22 mouse cellular contexts compared by ENCODE assay signal in genomic region chr4:136718193-136718986, GRCm38 (mm10).
A peak's percentile ranks its signal among the peaks of the same experiment; 100 is the strongest.
DNase-seq lines count a peak whose midpoint lies in the region; ATAC-seq and TF ChIP-seq lines count a peak whose summit lies in the region.
"Had no signal": no experiment of that assay in that cellular context is flagged by ENCODE, and none has a peak within 500 bp of the region (broad histone marks: within the 10 kb centered on the region; RNA-seq: fewer than 3 reads in every experiment).

No protein-coding gene starts in this region.

- peak; percentile 60 for DNase-seq in adrenal gland, postnatal 14 days
- no peak for DNase-seq in adrenal gland, postnatal 10 days
- DNase-seq in A20 (ENCODE audit: low read depth, low spot score) (peak; percentile 34), R1 (ENCODE audit: low read depth, low spot score) (peak; percentile 31)
- DNase-seq in embryo, embryonic 10 days (ENCODE audit: low spot score) = no peak
- DNase-seq in liver, postnatal 0 days = no peak
- DNase-seq: B cell, adult 2 months; cerebellum, adult 11-12 months; cerebellum, adult 9-10 months; heart, adult 2 months; heart, postnatal 14 days; kidney, adult 18-20 months had no signal

- H3K4me2 ChIP-seq in liver, postnatal 0 days (ENCODE audit: low read depth, low read length) = no peak overlapping the region
- H3K4me2 ChIP-seq: forebrain, embryonic 15.5 days; heart, embryonic 11.5 days; heart, embryonic 15.5 days; hindbrain, embryonic 13.5 days had no signal

- H3K36me3 ChIP-seq in liver, postnatal 0 days (replicated peaks; ENCODE audit: insufficient read depth, low read length) = no peaks in the 10 kb centered on the region
- H3K36me3 ChIP-seq: forebrain, embryonic 15.5 days; G1E; heart, embryonic 15.5 days had no signal

- no peaks in the 10 kb centered on the region for H3K4me1 ChIP-seq in liver, postnatal 0 days (ENCODE audit: insufficient read depth)
- H3K4me1 ChIP-seq: heart, embryonic 15.5 days had no signal

- H3K27ac ChIP-seq in liver, postnatal 0 days (ENCODE audit: low read depth) = no peak overlapping the region
- H3K27ac ChIP-seq: embryonic facial prominence, embryonic 10.5 days; forebrain, embryonic 15.5 days; heart, adult 2 months; heart, embryonic 15.5 days; hindbrain, embryonic 13.5 days; hindbrain, postnatal 0 days had no signal

- no peak for TF ChIP-seq CTCF in liver, postnatal 0 days (IDR thresholded peaks at IDR 0.05; ENCODE audit: low read depth)

- peak; percentile 35; the same call in 1 of the 2 replicates for ATAC-seq in megakaryocyte, adult 5-6 weeks (ENCODE audit: poor library complexity, severe bottlenecking)
- no peak for ATAC-seq in liver, postnatal 0 days
- ATAC-seq: CD4-positive, CD25-positive, alpha-beta regulatory T cell, adult 4 months; forebrain, embryonic 15.5 days; hindbrain, postnatal 0 days; Patski had no signal

- no peak overlapping the region for H3K9ac ChIP-seq in liver, postnatal 0 days (replicated peaks)
- H3K9ac ChIP-seq: forebrain, embryonic 15.5 days; heart, embryonic 15.5 days; hindbrain, embryonic 13.5 days had no signal

- no peaks in the 10 kb centered on the region for H3K9me3 ChIP-seq in liver, postnatal 0 days (ENCODE audit: low read length)
- H3K9me3 ChIP-seq: embryonic facial prominence, embryonic 10.5 days; forebrain, embryonic 15.5 days; G1E; heart, embryonic 15.5 days; hindbrain, embryonic 13.5 days had no signal

- no peaks in the 10 kb centered on the region for H3K27me3 ChIP-seq in liver, postnatal 0 days (ENCODE audit: insufficient read depth, low read length)
- H3K27me3 ChIP-seq: forebrain, embryonic 15.5 days; hindbrain, embryonic 13.5 days; Patski had no signal

- 82% methylated on average over 14 of the region's 14 CpGs for WGBS in liver, postnatal 0 days (ENCODE audit: insufficient replicate concordance)

- TF ChIP-seq EP300 in liver, postnatal 0 days (IDR thresholded peaks at IDR 0.05; ENCODE audit: low read depth) = no peak

- H3K4me3 ChIP-seq in liver, postnatal 0 days (ENCODE audit: low read depth, low read length) = no peak overlapping the region
- H3K4me3 ChIP-seq: embryonic facial prominence, embryonic 10.5 days; forebrain, embryonic 15.5 days; heart, adult 2 months; heart, embryonic 15.5 days; hindbrain, embryonic 13.5 days had no signal

Comparison
In these comparisons a context has a peak if more than half of its experiments do, and no peak if none do; other contexts are left out.
1. DNase-seq: peak in adrenal gland, postnatal 14 days (single experiment), A20 (single experiment) and R1 (single experiment); none in adrenal gland, postnatal 10 days (single experiment), embryo, embryonic 10 days (single experiment) and liver, postnatal 0 days (single experiment).